Mouse (Mus musculus): ENCODE data around the gene Cadps2.

The Cadps2 gene

DNA sequence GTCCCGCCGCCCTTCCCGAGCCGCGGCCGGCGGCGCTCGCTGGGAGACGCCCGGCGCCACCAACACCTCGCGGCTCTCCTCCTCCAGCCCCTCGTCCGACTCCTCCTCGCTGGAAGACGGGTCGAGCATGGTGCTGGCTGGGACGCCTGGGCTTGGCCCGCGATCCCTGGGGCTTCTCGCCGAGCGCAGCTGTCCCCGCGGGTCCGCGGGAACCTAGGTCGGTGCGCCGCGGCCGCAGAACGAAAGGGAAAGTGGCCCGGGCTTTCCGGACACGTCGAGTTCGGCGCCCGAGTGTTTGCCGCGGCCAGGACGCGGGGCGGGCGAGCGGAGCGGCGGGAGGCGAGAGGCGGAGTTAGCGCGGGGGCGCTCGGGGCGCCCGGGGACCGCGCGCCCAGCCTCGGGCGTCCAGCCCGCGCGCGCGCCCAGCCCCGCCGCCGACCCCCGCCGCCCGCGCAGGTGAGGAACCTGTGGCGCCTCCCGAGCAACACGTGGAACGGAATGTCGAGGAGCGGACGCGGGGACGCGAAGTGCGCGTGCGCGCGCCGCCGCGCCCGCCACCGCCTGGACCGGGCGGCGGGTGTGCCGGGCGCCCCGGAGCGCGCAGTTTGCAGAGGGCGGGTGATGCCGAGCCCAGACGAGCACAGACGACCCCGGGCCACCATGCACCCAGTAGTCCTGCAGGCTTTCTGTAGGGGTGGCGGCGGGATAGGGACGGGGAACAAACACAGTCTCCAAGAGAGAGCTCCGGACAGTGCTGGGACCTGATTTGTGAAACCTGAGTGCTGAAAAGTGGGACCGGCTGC, at the start of gene Cadps2:
Gene Cadps2 (minus strand): TSS at position 413 of the 803 bp plus-strand sequence.
- peak; percentile 71 for DNase-seq (ENCODE audit: low spot score)

- peak; percentile 31 for DNase-seq (ENCODE audit: low spot score)
These were observed 47.2 kb upstream of the Cadps2 start for GRCm38 (mm10) chr6:23886418-23886817.

GRCm38 (mm10) chr6:23876765-23877408, 37.7 kb upstream of the Cadps2 start:
- no peak for DNase-seq (ENCODE audit: low spot score)

DNA sequence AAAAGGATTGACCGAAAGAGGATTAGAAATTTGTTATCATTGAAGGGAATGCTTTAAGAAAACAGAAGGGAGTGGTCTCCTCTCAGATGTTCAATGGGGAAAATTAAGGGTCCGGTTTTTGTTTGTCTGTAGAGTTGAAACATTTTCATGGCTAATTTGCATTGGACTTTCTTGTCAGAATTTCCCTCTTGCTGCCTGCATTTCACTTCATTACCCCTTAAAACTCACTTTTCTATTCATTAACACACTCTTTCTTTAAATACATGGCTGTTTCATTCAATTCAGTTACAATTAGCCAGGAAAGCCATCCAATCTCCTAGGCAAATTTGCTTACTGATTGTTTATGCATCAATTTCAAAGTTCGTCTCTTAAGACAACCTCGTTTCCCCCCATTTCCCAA, 37.1 kb upstream of the Cadps2 start:
- no peak for DNase-seq (ENCODE audit: low spot score)

- DNase-seq (ENCODE audit: low spot score): no peak
These were observed 34.6 kb upstream of the Cadps2 start for GRCm38 (mm10) chr6:23873812-23874211.

GRCm38 (mm10) chr6:23873231-23873630, 34.0 kb upstream of the Cadps2 start:
- DNase-seq (ENCODE audit: low spot score): no peak

DNA sequence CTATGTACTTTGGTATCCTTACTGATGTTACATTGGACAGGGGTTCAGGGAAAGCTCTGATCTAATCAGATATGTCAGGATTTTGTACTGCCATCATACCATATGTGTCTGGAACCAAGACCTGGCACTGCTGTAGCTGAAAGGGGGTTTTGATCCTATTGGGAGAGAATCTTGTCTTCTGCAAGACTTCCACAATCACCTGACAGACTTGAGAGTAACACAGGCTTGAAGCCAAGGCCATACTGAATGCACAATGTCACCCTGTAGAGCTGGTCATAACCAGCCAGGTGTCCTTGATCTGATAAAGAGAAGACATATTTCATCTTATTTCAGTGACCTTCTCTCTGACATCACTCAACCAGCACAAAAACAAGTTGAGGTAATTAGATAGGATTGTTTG, 30.8 kb upstream of the Cadps2 start:
- no peak for DNase-seq (ENCODE audit: low spot score)

DNA sequence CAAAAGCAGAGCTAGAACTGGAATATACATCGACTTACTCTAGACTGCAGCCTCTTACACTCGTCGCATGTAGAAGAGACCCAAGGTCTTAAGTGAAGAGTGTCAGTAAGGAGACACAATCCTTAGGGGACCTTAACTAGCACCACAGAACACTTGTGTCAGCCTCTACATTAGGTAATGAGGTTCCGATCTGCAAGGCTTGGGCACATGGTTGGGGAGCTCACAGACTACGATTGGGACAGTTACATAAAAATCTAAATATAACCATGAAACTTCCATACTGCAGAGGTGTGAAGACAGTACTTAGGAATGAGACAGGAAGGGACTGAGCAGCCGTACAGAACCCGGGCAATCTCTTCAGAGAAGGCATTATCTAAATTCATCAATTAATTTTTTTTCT, 27.1 kb upstream of the Cadps2 start:
- no peak for DNase-seq (ENCODE audit: low spot score)

GRCm38 (mm10) chr6:23853464-23853863, 14.2 kb upstream of the Cadps2 start:
- no peak for DNase-seq (ENCODE audit: low spot score)

DNA sequence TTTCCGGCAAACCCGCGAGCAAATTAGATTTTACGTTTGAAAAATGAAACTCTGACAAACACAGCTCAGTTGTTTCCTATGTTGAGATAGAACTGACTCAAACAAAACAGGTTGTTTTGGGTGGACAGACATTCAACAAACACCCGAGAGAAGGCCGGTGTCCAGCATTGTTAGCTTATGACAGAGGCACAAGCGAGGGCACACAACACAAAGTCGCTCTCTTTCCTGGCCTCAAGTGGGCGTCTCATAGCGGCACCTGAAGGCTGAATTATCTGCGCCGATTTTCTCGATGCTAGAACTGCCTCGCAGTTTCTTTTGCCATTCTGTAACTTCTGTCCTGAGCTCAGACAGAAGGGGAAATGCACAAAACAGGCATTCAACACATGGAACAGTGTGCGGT, 780 bp upstream of the Cadps2 start:
- peak; percentile 15 for DNase-seq (ENCODE audit: low spot score)

DNA sequence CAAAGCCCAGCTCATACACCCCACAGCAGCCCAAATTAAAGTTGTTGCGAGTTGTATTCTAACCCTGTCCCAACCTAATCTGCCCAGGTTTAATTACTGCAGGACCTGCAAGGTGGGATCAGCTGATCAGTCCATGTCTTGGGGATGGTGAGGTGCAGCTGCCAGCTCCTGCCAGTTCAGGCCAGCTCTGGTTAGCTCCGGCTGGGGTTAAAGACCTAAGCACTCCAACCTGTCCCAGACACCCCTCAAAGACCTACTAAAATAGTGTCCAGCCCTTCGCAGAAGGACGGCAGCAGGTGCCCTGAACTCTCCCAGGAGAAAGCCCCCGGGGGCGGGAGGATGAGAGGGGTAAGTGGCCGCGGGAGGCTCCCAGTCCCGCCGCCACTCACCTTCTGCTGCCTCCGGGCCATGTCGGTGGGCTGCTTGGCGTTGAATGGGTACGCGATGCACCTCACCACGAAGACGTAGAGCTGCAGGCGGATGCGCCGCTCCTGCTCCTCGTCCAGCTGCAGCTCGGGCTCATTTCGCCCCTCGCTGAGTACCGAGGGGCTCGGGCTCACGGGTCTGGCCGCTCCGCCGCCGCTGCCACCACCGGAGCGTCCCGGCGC, 716 bp downstream of the Cadps2 start:
- DNase-seq (ENCODE audit: low spot score): no peak

GRCm38 (mm10) chr6:23837631-23838030, 1.6 kb downstream of the Cadps2 start:
- DNase-seq (ENCODE audit: low spot score): no peak

DNA sequence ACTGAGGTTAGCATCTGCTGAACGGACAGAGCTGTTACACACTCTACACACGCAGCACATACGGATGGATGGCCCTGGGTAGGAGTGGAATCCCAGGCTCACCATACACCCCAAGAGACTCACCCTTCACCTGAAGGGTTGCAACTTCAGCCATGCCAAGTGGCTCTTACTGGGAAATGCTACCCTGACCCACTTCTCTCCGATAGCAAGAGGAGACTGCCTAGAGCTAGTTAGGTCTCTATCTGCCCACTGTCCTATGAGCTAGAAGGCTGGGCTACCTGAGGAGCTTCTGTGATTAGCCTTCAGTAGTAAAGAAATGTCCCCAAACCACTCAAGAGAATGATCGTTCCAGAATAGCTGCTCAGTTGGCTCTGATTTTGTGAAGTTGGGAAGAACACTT, 2.1 kb downstream of the Cadps2 start:
- DNase-seq (ENCODE audit: low spot score): no peak

- no peak for DNase-seq (ENCODE audit: low spot score)
These were observed 2.5 kb downstream of the Cadps2 start for GRCm38 (mm10) chr6:23836694-23837093.

DNA sequence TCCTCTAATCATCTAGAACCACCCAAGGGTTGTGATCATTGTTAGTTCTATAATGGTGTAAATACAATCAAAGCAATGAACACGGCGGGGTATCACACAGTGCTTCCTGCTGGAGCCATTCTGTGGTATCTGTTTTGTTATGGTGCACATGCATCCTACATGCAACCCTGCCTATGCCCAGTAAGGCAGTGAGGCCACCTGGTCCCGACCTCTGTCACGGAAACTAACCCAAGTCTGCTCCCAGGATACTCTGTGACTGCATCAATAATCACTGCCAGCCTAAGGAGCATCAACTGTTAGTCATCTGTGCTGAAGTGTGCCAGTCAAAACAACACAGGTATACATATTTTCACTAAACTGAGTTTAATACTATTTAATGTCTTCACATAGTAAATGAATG, 3.7 kb downstream of the Cadps2 start:
- DNase-seq (ENCODE audit: low spot score): no peak

DNA sequence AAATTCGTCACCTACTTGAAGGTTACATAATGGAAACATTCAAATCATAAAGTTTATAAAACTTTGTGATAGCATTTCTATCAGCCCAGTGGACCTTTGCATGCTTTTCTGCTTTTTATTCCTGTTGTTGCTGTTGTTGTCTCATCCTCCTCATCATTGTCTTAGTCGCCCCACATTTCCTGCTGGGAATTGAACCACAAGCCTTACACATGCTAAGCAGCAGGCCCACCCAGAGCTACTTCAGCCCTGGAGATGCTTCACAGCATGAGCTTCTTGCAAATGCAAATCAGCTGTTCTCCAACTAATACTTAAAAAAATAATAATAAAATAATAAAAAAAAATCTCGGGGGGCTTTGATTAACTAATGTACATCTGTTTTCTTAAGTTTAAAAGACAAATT, 8.5 kb downstream of the Cadps2 start:
- no peak for DNase-seq (ENCODE audit: low spot score)

DNA sequence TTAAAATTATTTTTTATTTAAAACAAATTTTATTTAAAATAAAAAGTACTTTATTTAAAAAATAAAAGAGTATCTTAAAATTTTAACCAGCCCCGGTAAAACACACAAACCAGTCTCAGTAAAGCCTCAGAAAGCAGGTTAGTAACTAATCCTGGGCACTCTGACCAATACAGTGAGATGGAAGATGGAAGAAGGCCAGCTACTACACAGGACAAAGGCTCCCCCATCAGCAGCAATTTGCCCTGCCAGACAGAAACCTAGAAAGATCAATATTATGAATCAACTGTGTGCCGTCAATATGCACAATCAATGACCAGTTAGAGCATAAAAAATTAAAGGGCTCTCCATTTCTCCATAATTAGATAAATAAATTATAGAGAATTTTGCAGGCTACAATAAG, 9.9 kb downstream of the Cadps2 start:
- DNase-seq (ENCODE audit: low spot score): no peak

GRCm38 (mm10) chr6:23821819-23822218, 17.4 kb downstream of the Cadps2 start:
- DNase-seq (ENCODE audit: low spot score): no peak

DNA sequence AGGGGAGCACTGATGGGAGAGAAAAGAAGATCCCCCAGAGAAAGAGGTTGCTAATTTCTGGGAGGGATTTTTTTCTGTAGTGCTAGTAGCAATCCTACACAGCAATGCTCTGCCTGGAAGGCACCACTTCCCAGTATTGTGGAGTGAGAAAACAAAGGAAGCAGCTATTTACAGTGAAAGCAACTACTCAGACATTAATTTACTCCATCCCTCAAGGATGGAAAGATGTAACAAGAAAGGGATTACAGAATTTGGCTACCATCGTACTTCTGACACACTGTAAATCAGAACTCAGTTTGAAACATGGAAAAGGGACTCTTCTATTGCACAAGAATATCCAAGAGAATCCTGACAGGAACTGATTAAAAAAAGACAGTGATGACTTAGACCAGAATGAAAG, 29.1 kb downstream of the Cadps2 start:
- no peak for DNase-seq (ENCODE audit: low spot score)

- no peak for DNase-seq (ENCODE audit: low spot score)
These were observed 29.9 kb downstream of the Cadps2 start for GRCm38 (mm10) chr6:23809344-23809743.

- no peak for DNase-seq (ENCODE audit: low spot score)
These were observed 33.9 kb downstream of the Cadps2 start for GRCm38 (mm10) chr6:23805333-23805732.

DNA sequence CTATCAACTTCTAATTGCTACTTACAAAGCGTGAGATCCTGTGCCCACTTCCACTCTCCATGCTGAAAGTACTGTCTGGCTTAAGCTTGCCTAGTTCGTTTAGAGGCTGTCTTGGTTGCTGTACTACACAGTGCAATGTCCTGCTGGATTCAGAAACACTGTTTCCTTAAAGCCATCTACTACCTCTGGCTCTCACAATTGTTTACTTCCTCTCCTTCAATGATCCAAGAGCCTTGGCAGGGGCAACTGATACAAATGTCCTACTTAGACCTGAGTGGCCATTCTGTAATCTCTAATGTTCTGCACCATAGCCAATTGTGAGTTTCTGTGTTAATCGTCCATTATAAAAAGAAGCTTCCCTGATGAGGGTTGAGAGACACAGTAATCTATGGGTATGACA, 47.4 kb downstream of the Cadps2 start:
- DNase-seq (ENCODE audit: low spot score): no peak

DNA sequence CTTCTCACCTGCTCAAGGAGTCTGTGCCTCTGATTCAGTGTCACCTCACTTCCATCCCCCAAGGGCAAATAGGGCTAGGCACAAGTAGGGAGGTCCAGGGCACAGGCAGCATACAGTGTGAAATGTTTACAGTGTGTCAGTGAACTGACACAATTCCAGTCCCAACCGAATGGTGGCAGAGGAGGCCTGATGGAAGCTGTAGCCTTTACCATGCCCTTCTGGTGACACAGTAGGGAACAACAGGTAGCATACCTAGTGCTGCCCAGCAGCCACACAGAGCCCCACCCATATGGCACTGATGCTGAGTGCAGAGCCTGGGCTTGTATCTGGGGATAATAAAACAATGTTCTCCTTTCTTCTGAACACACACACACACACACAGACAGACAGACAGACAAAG, 61.6 kb downstream of the Cadps2 start:
- DNase-seq (ENCODE audit: low spot score): no peak

All from ovary, postnatal 36 days (tissue).